Comparison of ENCODE assay signal across 19 mouse cellular contexts in the genomic region with DNA sequence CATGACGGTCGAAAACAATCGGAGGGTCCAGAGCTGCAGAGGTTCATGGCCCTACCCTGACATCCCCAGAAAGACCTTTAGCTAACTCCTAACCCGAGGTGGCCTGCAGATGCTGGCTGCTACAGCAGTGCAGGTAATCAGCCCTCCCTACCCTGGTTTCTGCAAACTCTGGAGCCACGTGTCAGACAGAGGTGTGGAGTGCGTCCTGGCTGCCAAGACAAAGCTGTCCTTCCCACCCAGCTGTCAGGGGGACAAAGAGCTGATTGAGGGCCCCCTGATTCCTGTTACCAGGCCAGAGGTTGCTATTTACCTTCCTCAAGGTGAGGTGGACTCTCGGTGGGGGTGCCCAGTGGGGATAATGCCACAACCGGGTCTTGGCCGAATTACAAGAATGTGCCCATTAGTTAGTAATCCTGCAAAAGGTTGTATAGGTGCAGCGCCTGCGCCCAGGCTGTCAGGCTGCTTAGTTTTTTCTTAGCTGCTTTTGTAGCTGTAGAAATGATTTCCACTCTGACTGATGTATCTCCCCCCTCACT. TPM values are rescaled to one million over a fixed set of nuclear protein-coding genes. Genes with fewer than 3 reads are reported as not detected.
DNase-seq lines count a peak whose midpoint lies in the region; ATAC-seq lines count a peak whose summit lies in the region.
"Had no signal": no experiment of that assay in that cellular context is flagged by ENCODE, and none has a peak within 500 bp of the region (broad histone marks: within the 10 kb centered on the region; RNA-seq: fewer than 3 reads in every experiment).

No protein-coding gene starts in this region.

- H3K4me1 ChIP-seq in lung, embryonic 16.5 days (replicated peaks; ENCODE audit: control insufficient read depth, insufficient read depth, low read length), result peaks cover 8% of the 10 kb centered on the region; the same call in 1 of the 2 replicates
- H3K4me1 ChIP-seq: heart, embryonic 12.5 days; midbrain, embryonic 13.5 days had no signal

- 44% methylated on average over 11 of the region's 11 CpGs for WGBS in lung, embryonic 16.5 days

- peak; percentile 85 for DNase-seq in heart, adult 11 months
- DNase-seq in heart, postnatal 36 days, result no peak
- peak; percentile 29 for DNase-seq in urinary bladder, postnatal 14 days (ENCODE audit: low spot score)
- no peak for DNase-seq in urinary bladder, postnatal 25 days (ENCODE audit: low spot score)
- DNase-seq in gastrocnemius, adult 18-20 months (ENCODE audit: low spot score), result no peak
- no peak for DNase-seq in gastrocnemius, postnatal 14 days
- DNase-seq: cerebellum, postnatal 25 days; forebrain, postnatal 0 days; gastrocnemius, postnatal 25 days; heart, postnatal 4 days; liver; right cerebral cortex, postnatal 25 days; thymus, adult 2 months had no signal

- no peaks in the 10 kb centered on the region for H3K9me3 ChIP-seq in lung, embryonic 16.5 days (ENCODE audit: control insufficient read depth, low read length)
- H3K9me3 ChIP-seq: midbrain, embryonic 13.5 days had no signal

- intact Hi-C loops in heart, postnatal 36 days (cut with DNase I), result no loop called here
- intact Hi-C loops in gastrocnemius, postnatal 14 days (cut with DNase I; ENCODE audit: low total_unique reads), result no loop called here

- H3K9ac ChIP-seq in lung, embryonic 16.5 days (ENCODE audit: low read length), result no peak overlapping the region
- H3K9ac ChIP-seq: forebrain, postnatal 0 days; heart, embryonic 12.5 days; midbrain, embryonic 13.5 days had no signal

- H3K27ac ChIP-seq in lung, embryonic 16.5 days (ENCODE audit: low read length), result peak overlapping the region; percentile 2
- H3K27ac ChIP-seq: macrophage; midbrain, embryonic 13.5 days had no signal

- ATAC-seq in lung, embryonic 16.5 days (ENCODE audit: low read depth), result peak; percentile 65
- ATAC-seq in erythroid progenitor cell, adult 5-6 weeks (replicated peaks; ENCODE audit: low FRiP score, poor library complexity, severe bottlenecking), result no peak
- ATAC-seq: forebrain, postnatal 0 days; midbrain, embryonic 13.5 days had no signal

- H3K27me3 ChIP-seq in lung, embryonic 16.5 days (ENCODE audit: control insufficient read depth, insufficient read depth, low read depth, low read length), result no peaks in the 10 kb centered on the region
- H3K27me3 ChIP-seq: midbrain, embryonic 13.5 days had no signal

- H3K4me3 ChIP-seq in lung, embryonic 16.5 days (ENCODE audit: low read length), result no peak overlapping the region
- H3K4me3 ChIP-seq: heart, embryonic 12.5 days; midbrain, embryonic 13.5 days had no signal

- no peak overlapping the region for H3K4me2 ChIP-seq in lung, embryonic 16.5 days (ENCODE audit: low read depth, low read length)
- H3K4me2 ChIP-seq: heart, embryonic 12.5 days; midbrain, embryonic 13.5 days had no signal

- no peaks in the 10 kb centered on the region for H3K36me3 ChIP-seq in lung, embryonic 16.5 days (ENCODE audit: control insufficient read depth, insufficient read depth, low read length)
- H3K36me3 ChIP-seq: heart, embryonic 12.5 days; midbrain, embryonic 13.5 days had no signal

RNA-seq across cellular contexts. Expression of a gene that starts 43.6 kb away (rescaled TPM):
- under 1 TPM; 0.22 to 0.49 TPM for total RNA-seq in heart, postnatal 36 days (2021)
- 1.6 and 1.8 TPM in 2 replicates for polyA plus RNA-seq in lung, embryonic 16.5 days (2015; fragmentation: Nextera tagmentation; extraction: Ambion mirVana)
- under 1 TPM; 0.11 to 0.12 TPM for total RNA-seq in gastrocnemius, adult 18-20 months (2021)
- total RNA-seq in gastrocnemius, postnatal 14 days (2021), result under 1 TPM; 0.07 to 0.39 TPM
- 1.3 TPM in 1 of 2 replicates, not detected in the other for total RNA-seq in erythroid progenitor cell, adult 5-6 weeks (2015; ENCODE audit: low replicate concordance)
- total RNA-seq in erythroid progenitor cell, adult 5-6 weeks (2017; ENCODE audit: low replicate concordance), result 0.26 TPM in 1 of 2 replicates, not detected in the other
- total RNA-seq: CH12.LX had no signal
- polyA plus RNA-seq: macrophage had no signal

Comparison
In these comparisons a context has a peak if more than half of its experiments do, and no peak if none do; other contexts are left out.
1. DNase-seq: peak in heart, adult 11 months (single experiment) and urinary bladder, postnatal 14 days (single experiment); none in heart, postnatal 36 days (0 of 2), urinary bladder, postnatal 25 days (single experiment), gastrocnemius, adult 18-20 months (single experiment) and gastrocnemius, postnatal 14 days (single experiment).